Mouse (Mus musculus) thymus, postnatal 0 days (tissue): Measurements from ENCODE around the gene Wdr35. TPM values are rescaled to one million over a fixed set of nuclear protein-coding genes. Genes with fewer than 3 reads are reported as not detected.
"Not testable (repeated sequence)": the region's sequence is repeated elsewhere in the genome, so short reads cannot be mapped to it uniquely, and the experiment has no call there.

Source experiments
- DNase-seq: peaks from one replicate; pipeline ENCODE4 v3.0.0-alpha.2; 2015; ENCODE audit warnings: low spot score
- polyA plus RNA-seq: library from polyadenylated mRNA; unstranded; fragments of >200 nt; fragmentation: Nextera tagmentation; extraction: Ambion mirVana; gene quantifications from 2 replicates; pipeline ENCODE4 v1.2.1, GENCODE M21; 2015

The Wdr35 gene
- polyA plus RNA-seq, 1 experiment from 2014 or later, result 5.3 TPM

DNA sequence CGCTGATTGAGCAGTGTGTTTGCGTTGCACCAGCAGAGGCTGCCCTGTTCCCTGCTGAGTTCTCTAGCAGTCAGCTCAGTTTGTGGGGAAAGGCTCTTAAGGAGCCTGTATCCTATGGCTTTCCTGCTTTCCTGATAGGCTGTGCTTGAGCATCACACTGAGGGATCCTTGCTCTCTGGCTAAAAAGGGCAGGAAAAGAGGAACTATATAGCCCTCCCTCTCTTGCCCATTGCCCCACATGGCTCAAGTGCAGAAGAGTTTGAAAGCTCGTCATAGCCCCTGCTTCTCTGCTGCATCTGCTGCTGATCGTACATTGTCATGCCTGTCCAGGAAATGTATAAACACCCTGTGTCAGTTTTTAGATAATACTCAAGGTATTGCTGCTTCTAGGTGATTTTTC, 33.5 kb downstream of the Wdr35 start:
- no peak for DNase-seq

DNA sequence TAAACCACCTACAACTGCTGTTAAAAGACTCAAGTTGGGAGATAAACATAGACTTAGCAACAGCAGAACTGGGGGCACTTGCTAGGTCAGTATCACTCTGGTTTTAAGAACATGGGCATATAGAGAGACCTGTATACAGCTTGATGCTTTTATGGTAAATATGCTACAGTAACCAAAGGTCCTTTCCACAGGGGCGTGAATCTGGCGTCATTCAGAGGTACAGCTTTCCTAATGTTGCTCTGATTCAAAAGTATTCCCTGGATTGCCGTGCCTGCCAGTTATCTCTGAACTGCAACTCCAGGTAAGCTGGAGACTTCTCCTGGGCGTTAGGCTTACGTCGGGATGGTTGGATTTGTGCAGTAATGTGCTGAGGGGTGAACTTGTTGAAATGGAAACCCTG, 34.1 kb downstream of the Wdr35 start:
- no peak for DNase-seq

DNA sequence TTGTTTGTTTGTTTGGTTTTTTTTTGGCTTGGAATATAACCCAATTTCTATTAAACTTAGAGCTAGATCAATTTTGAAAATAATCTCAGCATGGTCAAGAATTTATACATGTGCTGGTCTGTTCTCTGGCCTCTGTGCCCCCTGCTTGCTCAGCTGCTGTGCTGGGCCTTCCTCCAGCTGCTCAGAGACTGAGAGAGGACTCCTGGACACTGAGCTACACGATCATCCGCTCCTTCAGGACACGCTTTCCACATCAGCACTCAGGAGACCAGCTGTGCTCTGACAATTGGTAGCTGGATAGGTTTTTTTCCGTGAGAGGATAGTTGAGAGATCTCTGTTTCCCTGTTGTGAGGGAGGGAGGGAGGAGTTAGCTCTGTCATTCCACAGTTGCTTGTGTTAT, 36.6 kb downstream of the Wdr35 start:
- DNase-seq, result no peak

DNA sequence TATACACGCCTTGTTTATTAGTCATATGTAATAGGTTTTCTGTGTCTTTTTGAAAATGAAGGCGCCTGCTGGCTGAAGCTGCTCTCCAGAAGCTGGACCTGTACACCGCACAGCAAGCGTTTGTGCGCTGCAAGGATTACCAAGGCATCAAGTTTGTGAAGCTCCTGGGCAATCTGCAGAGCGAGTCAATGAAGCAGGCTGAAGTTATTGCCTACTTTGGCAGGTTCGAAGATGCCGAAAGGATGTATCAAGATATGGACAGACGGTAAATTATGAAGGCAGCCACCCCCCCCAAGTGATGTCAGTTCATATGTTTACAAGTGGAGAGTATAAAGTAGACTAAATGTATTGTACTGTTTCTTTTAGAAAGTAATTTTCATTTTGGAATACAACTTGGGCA, 42.7 kb downstream of the Wdr35 start:
- DNase-seq, result no peak

DNA sequence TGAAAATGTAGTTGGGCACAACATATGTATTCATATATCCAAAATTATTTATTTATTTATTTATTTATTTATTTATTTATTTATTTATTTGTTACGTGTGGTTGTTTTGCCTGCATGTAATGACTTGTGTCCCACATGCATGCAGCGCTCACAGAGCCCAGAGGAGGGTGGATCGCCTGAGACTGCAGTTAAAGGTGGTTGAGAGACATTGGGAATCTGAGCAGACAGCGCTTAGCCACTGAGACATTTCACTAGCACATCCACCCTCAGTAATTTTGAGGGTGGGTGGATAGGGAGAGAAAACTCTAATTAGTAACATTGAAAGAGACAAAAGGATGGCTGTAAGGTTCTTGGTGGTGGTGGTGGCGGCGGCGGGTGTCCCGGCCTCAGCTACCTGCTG, 46.7 kb downstream of the Wdr35 start:
- no peak for DNase-seq

DNA sequence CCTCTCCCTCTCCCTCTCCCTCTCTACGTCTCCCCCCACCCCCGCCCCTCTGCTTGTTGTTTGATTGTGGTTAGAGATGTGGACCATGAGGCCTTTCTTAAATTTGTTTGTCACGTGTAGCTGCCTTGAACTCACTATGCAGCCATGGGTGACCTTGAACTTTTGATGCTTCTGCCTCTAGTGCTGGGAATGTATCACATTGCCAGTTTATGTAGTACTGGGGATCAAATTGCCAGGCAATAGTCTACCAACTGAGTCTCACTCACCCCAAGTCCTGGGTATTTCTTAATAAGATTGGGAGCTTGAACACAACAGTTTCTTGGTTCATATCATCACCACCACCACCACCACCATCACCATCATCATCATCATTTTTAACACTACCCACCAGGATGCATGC, 47.3 kb downstream of the Wdr35 start:
- DNase-seq, result no peak

DNA sequence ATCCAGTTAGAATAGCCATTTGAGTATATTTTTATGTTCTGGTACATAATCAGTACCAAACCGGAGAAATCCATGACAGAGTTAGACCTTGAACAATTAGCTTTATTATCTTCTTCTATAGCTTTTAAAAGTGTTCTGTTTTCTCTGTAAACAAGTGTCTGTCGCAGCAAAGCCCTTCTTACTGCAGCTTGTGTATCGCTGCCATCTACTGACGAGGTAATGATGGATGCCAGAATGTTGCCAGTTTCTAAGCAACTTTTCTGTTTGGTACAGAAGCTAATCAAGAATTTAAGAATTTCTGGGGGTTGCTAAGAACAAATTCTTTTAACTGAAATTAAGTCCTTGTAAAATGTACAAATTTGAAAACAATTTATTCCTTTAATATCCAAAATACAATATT, 49.3 kb downstream of the Wdr35 start:
- DNase-seq, result no peak

DNA sequence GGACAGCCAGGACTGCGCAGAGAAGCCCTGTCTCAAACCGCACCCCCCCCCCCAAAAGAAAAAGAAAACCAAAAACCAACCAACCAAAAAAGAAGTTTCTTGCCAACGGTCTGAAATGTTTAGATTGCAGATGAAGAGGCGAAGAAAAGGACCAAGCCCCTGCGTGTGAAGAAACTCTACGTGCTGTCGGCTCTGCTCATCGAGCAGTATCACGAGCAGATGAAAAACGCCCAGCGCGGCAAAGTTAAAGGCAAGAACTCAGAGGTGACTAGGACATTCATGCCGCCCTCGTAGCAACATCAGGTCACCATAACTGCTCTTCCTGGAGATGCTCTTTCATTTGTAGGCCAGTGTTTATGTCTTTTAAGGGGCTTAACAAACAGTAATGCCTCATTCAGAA, 50.4 kb downstream of the Wdr35 start:
- DNase-seq, result no peak

DNA sequence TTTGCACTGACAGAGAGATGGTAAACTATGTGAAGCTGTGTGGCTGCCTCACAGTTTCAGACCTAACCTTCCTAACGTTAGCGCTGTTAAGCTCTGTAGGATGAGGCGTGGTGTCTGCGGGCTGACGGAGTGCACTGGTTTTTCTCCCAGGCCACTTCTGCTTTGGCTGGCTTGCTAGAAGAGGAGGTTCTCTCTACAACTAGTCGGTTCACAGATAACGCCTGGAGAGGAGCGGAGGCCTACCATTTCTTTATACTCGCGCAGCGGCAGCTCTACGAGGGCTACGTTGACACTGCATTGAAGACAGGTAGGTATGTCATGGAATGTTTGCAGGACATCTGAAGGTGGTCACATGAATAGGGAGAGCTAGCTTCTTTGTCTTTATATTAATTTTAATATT, 51.0 kb downstream of the Wdr35 start:
- no peak for DNase-seq

DNA sequence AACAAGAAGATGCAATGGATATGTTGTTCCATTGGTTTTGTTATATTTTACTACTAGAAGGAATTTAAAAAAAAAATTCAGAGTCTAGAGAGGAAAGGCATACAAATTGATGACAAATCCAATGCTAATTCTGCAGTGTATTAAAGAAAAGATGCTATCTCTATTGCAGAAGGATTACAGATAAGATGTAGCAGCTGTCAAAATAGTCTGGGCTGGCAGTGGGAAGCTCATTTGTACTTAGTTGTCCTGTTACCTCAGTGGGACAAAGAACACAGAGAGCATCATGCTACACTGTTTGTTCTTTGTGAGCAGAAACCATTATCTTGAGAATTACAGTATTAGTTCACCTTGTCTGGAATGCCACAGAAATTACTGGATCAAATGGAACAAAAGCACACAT, 53.2 kb downstream of the Wdr35 start:
- DNase-seq, result no peak

DNA sequence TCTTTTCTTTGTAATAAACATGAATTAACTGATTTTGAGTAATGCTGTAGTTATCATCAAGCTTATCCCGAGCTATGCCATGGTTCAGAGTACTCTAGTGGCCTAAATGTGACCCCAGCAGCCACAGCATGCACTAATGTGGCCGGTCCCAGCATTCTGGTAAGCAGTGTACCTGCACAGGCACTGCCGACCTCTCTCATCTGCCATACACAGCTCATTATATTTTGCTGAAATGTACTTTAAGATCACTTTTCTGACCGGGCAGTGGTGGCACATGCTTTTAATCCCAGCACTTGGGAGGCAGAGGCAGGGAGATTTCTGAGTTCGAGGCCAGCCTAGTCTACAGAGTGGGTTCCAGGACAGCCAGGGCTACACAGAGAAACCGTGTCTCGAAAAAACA, 55.1 kb downstream of the Wdr35 start:
- DNase-seq, result not testable (repeated sequence)

DNA sequence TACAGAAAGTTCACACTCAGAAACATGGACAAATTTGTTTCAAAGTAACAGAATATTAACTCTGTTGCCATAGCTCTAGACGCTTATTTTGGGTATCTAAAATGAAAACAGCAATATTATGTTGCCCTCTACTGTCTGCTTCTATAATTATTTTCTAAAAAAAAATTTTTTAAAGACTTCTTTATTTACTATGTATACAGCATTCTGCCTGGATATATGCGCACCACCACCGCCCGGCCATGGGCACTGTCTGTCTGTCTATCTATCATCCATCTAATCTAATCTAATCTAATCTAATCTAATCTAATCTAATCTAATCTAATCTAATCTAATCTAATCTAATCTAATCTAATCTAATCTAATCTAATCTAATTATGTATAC, 55.8 kb downstream of the Wdr35 start:
- DNase-seq, result no peak

DNA sequence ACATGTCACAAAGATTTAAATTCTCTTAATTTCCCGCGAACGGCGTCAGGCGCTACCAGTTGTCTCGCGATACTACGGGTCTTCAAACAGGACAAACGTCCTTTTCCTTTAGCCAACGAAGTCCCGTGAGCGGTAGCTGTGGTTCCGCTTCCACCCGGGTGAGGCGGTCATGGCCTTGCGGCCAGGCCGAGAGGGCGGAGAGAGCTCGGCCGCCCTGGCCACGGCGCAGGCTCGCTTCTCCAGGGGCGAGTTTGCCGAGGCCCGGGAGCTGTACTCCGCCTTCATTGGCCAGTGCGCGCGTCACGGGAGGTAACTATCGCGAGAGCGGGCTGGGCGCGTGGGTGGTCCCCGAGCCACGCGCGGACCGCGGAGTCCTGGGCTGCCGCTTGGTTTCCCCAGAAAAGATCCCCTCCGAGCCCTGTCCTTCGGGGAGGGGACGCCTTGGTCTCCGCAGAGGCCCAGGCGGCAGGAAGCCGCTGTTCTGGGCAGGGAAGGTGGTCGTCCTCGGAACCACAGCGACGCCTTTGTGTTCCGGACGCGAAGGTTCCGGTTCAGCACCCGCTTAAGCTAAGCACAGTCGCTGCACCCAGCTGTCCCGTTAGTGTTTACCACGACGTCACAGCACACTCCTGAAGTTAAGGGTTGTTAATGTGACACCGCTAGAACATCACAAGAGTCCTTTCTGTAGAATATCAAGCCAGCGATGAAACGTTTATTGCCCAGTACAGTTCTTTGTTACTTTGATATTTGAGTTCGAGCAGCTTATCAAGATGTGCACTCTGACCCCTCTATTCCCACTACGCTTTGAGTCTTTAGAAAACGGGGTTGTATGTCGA, 56.4 kb downstream of the Wdr35 start, which contains the start of gene Ttc32:
Gene Ttc32, plus strand, starts transcription at position 110 of the 836 bp plus-strand sequence.
- peak; percentile 93 for DNase-seq

DNA sequence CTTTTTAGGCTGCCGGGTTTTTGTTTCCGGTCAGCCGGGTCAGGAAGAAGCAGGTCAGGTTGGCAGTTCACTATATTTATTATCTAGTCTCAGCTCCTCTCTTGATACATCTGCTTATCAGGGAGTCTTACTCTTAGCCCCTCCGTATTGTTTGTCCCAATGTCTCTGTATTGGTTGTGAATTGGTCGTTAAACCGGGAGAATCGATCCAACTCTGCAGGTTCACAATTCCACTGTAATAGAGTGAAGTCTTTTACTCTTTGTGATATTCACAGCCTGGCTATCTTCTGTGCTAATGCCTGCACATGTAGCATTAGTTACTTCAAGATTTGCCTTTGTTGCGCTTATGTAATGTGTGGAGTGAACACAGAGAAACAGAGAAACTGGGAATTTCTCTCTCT, 57.5 kb downstream of the Wdr35 start:
- no peak for DNase-seq

DNA sequence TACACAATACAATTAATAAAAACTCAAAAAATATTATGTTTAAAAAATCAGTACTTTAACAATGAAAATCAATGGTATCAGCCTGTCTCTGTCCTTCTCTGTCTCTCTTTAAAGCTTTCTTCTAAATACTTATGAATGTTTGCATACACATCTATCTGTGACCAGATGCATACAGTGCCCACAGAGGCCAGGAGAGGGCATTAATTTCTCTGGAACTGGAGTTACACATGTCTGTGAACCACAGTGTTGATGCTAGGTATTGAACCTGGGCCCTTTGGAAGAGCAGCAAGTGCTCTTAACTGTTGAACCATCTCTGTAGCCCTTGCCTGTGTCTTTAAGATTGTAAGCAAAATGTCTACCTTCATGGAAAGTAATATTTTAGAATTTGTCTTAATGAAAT, 59.4 kb downstream of the Wdr35 start:
- no peak for DNase-seq

DNA sequence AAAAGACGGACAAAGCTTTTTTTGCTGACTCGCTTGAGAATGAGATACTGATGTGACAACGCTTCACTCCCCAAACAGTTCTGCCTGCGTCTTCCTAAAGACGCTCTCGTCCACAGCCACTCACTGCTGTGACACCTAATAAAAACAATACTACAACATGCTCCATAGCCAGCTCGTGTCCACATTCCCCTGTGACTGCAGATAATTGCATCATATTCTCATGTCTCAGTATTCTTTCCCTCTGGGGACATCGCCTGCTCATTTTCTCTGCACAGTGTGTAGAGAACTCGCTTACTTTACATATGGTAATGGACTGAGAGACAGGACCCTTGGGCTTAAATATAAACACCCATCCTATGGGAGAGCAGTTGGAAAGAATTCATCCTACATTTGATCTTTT, 62.7 kb downstream of the Wdr35 start:
- no peak for DNase-seq

DNA sequence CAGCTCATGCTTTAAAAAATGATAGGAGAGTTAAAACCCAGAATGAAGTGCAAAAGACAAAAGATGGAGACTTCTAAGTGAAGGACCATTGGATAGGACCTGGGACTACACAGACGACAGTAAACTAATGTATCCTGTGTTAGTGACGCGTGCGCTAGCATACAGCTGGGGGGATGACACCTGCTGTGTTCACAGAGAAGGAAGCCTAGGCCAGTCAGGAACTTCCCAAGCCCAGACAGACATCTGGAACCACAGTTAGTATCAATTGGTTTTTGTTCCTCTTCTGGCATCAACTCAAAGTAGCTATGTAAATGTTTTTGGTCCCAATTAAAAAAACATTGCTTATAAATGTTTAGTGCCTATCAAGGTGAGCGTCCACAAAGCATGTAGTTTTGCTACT, 66.5 kb downstream of the Wdr35 start:
- no peak for DNase-seq

DNA sequence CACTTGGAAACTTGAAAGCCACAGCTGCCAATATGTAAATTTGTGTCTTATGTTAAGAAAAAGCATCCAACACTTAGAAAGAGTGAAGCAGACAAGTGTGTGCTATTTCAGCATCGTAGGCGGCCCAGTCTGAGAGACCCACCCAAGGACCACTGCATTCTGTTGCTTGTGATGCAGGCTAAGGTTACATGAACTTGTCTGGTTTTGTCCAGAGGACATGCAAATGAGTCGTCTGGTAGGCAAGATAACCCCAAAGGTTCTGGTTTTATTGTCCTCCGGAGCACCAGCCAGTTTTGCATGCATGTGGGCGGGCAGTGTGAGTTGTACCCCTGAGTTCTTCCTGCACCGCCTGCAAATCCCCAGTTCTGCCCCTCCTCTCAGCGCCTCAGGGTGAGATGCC, 67.0 kb downstream of the Wdr35 start:
- no peak for DNase-seq

DNA sequence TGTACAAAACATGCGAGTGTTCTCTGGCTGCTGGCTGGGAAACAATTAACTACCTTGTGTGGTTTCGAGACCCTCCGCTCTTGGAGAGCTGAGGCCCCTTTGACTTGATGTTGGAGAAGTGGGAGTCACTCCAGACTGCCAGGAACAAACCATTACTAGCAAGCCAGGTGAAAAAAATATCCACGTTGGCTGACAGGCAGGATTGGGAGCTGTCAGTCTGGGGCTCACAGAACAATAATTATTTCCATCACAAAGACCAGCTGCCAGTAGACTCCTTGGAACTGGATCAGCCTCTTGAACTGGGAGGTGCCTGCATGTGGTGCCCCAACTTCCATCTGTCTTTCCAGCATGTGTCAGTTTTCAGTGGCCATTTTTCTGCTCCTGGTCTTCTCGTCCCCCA, 68.6 kb downstream of the Wdr35 start:
- DNase-seq, result no peak

DNA sequence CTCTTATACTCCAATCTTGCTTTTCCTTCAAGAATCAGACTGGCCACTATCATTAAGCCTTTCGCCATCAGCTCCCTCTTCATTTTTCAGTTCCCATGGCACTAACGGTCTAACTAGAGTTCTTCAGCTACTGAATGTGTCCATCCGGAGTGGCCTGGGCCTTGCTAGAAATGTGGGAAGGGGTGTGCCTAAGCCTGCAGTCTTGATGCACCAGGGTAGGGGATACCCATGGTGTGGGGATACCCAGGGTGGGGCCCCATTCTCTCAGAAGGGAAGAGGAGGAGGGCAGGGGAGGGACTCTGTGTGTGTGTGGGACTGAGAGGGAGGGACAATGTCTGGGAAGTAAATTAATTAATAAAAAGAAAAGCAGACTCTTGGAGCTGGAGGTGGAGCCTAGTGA, 69.1 kb downstream of the Wdr35 start:
- DNase-seq, result no peak

DNA sequence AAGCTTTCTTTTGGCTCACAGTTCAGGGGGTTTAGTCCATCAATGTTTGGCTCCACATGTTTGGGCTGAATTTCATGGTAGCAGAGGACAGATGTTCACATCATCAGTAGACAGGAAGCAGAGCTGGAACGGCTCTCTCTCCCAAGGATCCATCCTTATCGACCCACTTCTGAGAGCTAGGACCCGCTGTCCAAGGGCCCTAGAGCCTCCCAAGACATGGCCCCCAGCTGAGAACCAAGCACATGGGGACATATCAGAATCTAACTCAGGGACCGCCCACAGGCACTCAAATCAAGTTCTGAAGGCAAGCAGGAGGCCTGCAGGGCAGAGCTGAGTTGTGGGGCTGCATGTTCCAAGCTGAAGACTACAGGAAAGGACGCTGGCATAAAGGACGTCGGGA, 71.0 kb downstream of the Wdr35 start:
- no peak for DNase-seq

DNA sequence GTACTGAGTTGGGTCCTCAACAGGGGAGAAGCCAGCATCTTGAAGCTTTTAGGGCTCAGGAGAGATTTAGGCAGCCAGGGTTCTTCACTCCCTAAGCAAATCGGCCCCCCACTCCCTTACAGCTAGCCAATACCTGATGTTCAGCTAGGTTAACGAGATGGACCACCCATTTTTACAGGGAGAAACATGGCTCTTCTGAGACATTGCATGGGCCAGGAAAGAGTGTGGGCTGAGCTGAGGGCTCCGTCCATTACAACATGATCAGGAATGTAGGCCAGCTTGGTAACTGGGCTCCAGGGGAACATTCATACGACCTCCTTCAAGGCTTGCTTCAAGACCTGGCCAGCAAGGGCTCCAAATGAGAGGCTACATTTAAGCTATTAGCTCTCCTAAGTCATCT, 73.0 kb downstream of the Wdr35 start:
- no peak for DNase-seq

DNA sequence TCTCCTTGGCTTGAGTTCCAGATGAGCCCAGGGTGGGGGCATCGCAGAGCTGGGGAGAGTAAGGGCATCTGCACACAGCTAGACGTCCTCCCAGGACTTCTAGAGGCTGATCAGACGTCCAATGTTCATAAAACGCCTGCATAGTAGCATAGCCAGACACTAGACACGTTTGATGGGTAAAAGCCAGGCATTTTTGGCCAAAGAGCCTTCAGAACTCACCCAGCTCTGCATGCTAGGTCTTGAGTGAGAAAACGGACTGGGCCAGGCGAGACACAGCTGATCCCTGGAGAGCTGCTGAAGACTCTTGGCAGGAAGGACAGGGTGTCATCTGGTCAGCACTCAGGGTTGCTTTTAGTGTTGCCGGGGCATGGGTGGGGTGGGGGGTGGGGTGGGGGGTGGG, 74.4 kb downstream of the Wdr35 start:
- DNase-seq, result no peak

DNA sequence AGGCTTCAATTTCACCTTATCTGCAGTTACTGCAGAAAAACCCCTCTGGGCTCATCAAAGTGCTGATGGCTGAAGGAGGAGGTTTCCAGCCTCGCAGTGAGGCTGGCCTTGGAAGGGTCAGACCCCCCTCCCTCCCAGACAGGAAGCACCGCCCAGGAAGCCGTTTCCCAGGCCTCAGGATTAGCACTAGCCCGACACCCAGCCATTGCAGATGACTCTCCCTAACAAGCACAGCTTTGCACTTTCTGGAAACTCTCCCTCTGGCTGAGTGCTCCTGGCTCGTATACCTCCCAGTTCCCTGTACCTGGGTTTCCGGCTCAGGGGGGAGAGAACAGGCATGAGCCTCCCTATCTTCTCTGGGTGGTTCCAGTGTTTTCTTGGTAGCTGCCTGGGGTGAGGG, 77.1 kb downstream of the Wdr35 start:
- no peak for DNase-seq
